11 mouse cellular contexts compared by ENCODE assay signal in genomic region chr15:102922012-102922362, GRCm38 (mm10). TPM values are rescaled to one million over a fixed set of nuclear protein-coding genes. Genes with fewer than 3 reads are reported as not detected.
DNase-seq lines count a peak whose midpoint lies in the region; ATAC-seq and TF ChIP-seq lines count a peak whose summit lies in the region.
"Had no signal": no experiment of that assay in that cellular context is flagged by ENCODE, and none has a peak within 500 bp of the region (broad histone marks: within the 10 kb centered on the region; RNA-seq: fewer than 3 reads in every experiment).

No protein-coding gene starts in this region.

- no peak overlapping the region for H3K27ac ChIP-seq in gastrocnemius, adult 2 months
- no peak overlapping the region for H3K27ac ChIP-seq in lung, embryonic 16.5 days (ENCODE audit: low read length)
- no peak overlapping the region for H3K27ac ChIP-seq in stomach, postnatal 0 days (replicated peaks)
- H3K27ac ChIP-seq: hindbrain, embryonic 10.5 days had no signal

- no peak for TF ChIP-seq CTCF in gastrocnemius, adult 2 months (IDR thresholded peaks at IDR 0.05)
- no peak for TF ChIP-seq CTCF in stomach, postnatal 0 days (IDR thresholded peaks at IDR 0.05; ENCODE audit: low read depth)

- H3K4me1 ChIP-seq in lung, embryonic 16.5 days (replicated peaks; ENCODE audit: control insufficient read depth, insufficient read depth, low read length) = 0 out of 2 replicates have a peak, but pooled peaks cover 3% of the 10 kb centered on the region
- H3K4me1 ChIP-seq in stomach, postnatal 0 days (replicated peaks; ENCODE audit: control insufficient read depth, insufficient read depth) = no peaks in the 10 kb centered on the region

- no peak overlapping the region for H3K4me2 ChIP-seq in lung, embryonic 16.5 days (ENCODE audit: low read depth, low read length)
- H3K4me2 ChIP-seq in stomach, postnatal 0 days (replicated peaks; ENCODE audit: low read depth) = peak overlapping the region; percentile 20; the same call in 1 of the 2 replicates

- TF ChIP-seq EP300 in stomach, postnatal 0 days (optimal IDR thresholded peaks at IDR 0.05) = no peak

- intact Hi-C loops in gastrocnemius, adult 2 months (cut with DNase I) = no loop called here
- intact Hi-C loops in gastrocnemius, postnatal 36 days (cut with DNase I) = no loop called here

- peak; percentile 77; the same call in 1 of the 2 replicates for ATAC-seq in lung, embryonic 16.5 days (ENCODE audit: low read depth)
- ATAC-seq in stomach, postnatal 0 days (ENCODE audit: low FRiP score, low TSS enrichment) = peak; percentile 60; the same call in 1 of the 2 replicates
- ATAC-seq in erythroid progenitor cell, adult 5-6 weeks (replicated peaks; ENCODE audit: low FRiP score, poor library complexity, severe bottlenecking) = no peak

- H3K4me3 ChIP-seq in gastrocnemius, adult 2 months = no peak overlapping the region
- no peak overlapping the region for H3K4me3 ChIP-seq in lung, embryonic 16.5 days (ENCODE audit: low read length)
- no peak overlapping the region for H3K4me3 ChIP-seq in stomach, postnatal 0 days (ENCODE audit: low read depth, low read length)

- WGBS in lung, embryonic 16.5 days = 0% methylated on average over 22 of the region's 24 CpGs
- 2% methylated on average over 24 of the region's 24 CpGs for WGBS in stomach, postnatal 0 days

- no peak overlapping the region for H3K9ac ChIP-seq in lung, embryonic 16.5 days (ENCODE audit: low read length)
- H3K9ac ChIP-seq in stomach, postnatal 0 days (ENCODE audit: low read length) = no peak overlapping the region

- DNase-seq in gastrocnemius, adult 2 months = peak; percentile 55
- no peak for DNase-seq in gastrocnemius, postnatal 36 days
- no peak for DNase-seq in lung, postnatal 25 days (ENCODE audit: low spot score)
- DNase-seq in kidney, postnatal 14 days = peak; percentile 49
- DNase-seq in stomach, postnatal 0 days (ENCODE audit: low spot score) = peak; percentile 37
- no peak for DNase-seq in ovary, adult 18-20 months (ENCODE audit: low spot score)
- DNase-seq: spleen, adult 18-20 months had no signal

- H3K36me3 ChIP-seq in lung, embryonic 16.5 days (ENCODE audit: control insufficient read depth, insufficient read depth, low read length) = no peaks in the 10 kb centered on the region
- H3K36me3 ChIP-seq in stomach, postnatal 0 days (ENCODE audit: control insufficient read depth, insufficient read depth, low read length) = no peaks in the 10 kb centered on the region
- H3K36me3 ChIP-seq: hindbrain, embryonic 10.5 days had no signal

- H3K9me3 ChIP-seq in lung, embryonic 16.5 days (ENCODE audit: control insufficient read depth, low read length) = no peaks in the 10 kb centered on the region
- no peaks in the 10 kb centered on the region for H3K9me3 ChIP-seq in stomach, postnatal 0 days (ENCODE audit: control insufficient read depth, low read length)
- H3K9me3 ChIP-seq: hindbrain, embryonic 10.5 days had no signal

- H3K27me3 ChIP-seq in lung, embryonic 16.5 days (ENCODE audit: control insufficient read depth, insufficient read depth, low read depth, low read length) = peaks cover 94% of the 10 kb centered on the region
- peaks cover 36% of the 10 kb centered on the region for H3K27me3 ChIP-seq in stomach, postnatal 0 days (ENCODE audit: control insufficient read depth, insufficient read depth, low read length)

RNA-seq across cellular contexts. Expression of gene Hoxc13, which starts 1.1 kb away (rescaled TPM):
- not detected for total RNA-seq in gastrocnemius, adult 2 months (2021)
- not detected for total RNA-seq in gastrocnemius, postnatal 36 days (2021)
- polyA plus RNA-seq in lung, embryonic 16.5 days (2015; fragmentation: Nextera tagmentation; extraction: Ambion mirVana) = not detected in 2 replicates
- 0.05 TPM in 1 of 2 replicates, not detected in the other for polyA plus RNA-seq in stomach, postnatal 0 days (2015; fragmentation: Nextera tagmentation; extraction: Ambion mirVana)
- total RNA-seq in erythroid progenitor cell, adult 5-6 weeks (2015; ENCODE audit: low replicate concordance) = not detected in 2 replicates
- not detected in 2 replicates for total RNA-seq in erythroid progenitor cell, adult 5-6 weeks (2017; ENCODE audit: low replicate concordance)

RNA-seq across cellular contexts. Expression of gene Hoxc12, which starts 14.6 kb away (rescaled TPM):
- not detected for total RNA-seq in gastrocnemius, adult 2 months (2021)
- not detected for total RNA-seq in gastrocnemius, postnatal 36 days (2021)
- not detected in 2 replicates for polyA plus RNA-seq in lung, embryonic 16.5 days (2015; fragmentation: Nextera tagmentation; extraction: Ambion mirVana)
- polyA plus RNA-seq in stomach, postnatal 0 days (2015; fragmentation: Nextera tagmentation; extraction: Ambion mirVana) = not detected in 2 replicates
- not detected in 2 replicates for total RNA-seq in erythroid progenitor cell, adult 5-6 weeks (2015; ENCODE audit: low replicate concordance)
- not detected in 2 replicates for total RNA-seq in erythroid progenitor cell, adult 5-6 weeks (2017; ENCODE audit: low replicate concordance)
- polyA plus RNA-seq: brain, embryonic 14.5 days; hindbrain, embryonic 10.5 days had no signal

RNA-seq across cellular contexts. Expression of gene Hoxc11, which starts 32.2 kb away (rescaled TPM):
- total RNA-seq in gastrocnemius, adult 2 months (2021) = 10 to 100 TPM in 1 of 2 experiments, 1 to 10 TPM in 1; 6.9 to 11.7 TPM
- total RNA-seq in gastrocnemius, postnatal 36 days (2021) = 1 to 10 TPM; 5.6 to 8.1 TPM
- not detected in 2 replicates for polyA plus RNA-seq in lung, embryonic 16.5 days (2015; fragmentation: Nextera tagmentation; extraction: Ambion mirVana)
- polyA plus RNA-seq in stomach, postnatal 0 days (2015; fragmentation: Nextera tagmentation; extraction: Ambion mirVana) = not detected in 2 replicates
- total RNA-seq in erythroid progenitor cell, adult 5-6 weeks (2015; ENCODE audit: low replicate concordance) = not detected in 2 replicates
- total RNA-seq in erythroid progenitor cell, adult 5-6 weeks (2017; ENCODE audit: low replicate concordance) = not detected in 2 replicates
- polyA plus RNA-seq: brain, embryonic 14.5 days; hindbrain, embryonic 10.5 days had no signal

RNA-seq across cellular contexts. Expression of gene Hoxc10, which starts 44.6 kb away (rescaled TPM):
- total RNA-seq in gastrocnemius, adult 2 months (2021) = 10 to 100 TPM; 72.4 to 84.8 TPM
- 10 to 100 TPM; 70.5 to 75.2 TPM for total RNA-seq in gastrocnemius, postnatal 36 days (2021)
- polyA plus RNA-seq in lung, embryonic 16.5 days (2015; fragmentation: Nextera tagmentation; extraction: Ambion mirVana) = 0.11 TPM in 1 of 2 replicates, not detected in the other
- not detected in 2 replicates for polyA plus RNA-seq in stomach, postnatal 0 days (2015; fragmentation: Nextera tagmentation; extraction: Ambion mirVana)
- not detected in 2 replicates for total RNA-seq in erythroid progenitor cell, adult 5-6 weeks (2015; ENCODE audit: low replicate concordance)
- total RNA-seq in erythroid progenitor cell, adult 5-6 weeks (2017; ENCODE audit: low replicate concordance) = not detected in 2 replicates
- polyA plus RNA-seq: brain, embryonic 14.5 days; hindbrain, embryonic 10.5 days had no signal

RNA-seq across cellular contexts. Expression of gene Hoxc5, which starts 45.3 kb away (rescaled TPM):
- total RNA-seq in gastrocnemius, adult 2 months (2021) = 1 to 10 TPM; 2.7 to 2.9 TPM
- total RNA-seq in gastrocnemius, postnatal 36 days (2021) = 1 to 10 TPM; 1.9 to 2.3 TPM
- polyA plus RNA-seq in lung, embryonic 16.5 days (2015; fragmentation: Nextera tagmentation; extraction: Ambion mirVana) = 0.31 TPM in 2 replicates
- 18.0 and 18.2 TPM in 2 replicates for polyA plus RNA-seq in stomach, postnatal 0 days (2015; fragmentation: Nextera tagmentation; extraction: Ambion mirVana)
- not detected in 2 replicates for total RNA-seq in erythroid progenitor cell, adult 5-6 weeks (2015; ENCODE audit: low replicate concordance)
- not detected in 2 replicates for total RNA-seq in erythroid progenitor cell, adult 5-6 weeks (2017; ENCODE audit: low replicate concordance)

Comparison
In these comparisons a context has a peak if more than half of its experiments do, and no peak if none do; other contexts are left out.
1. DNase-seq: peak in gastrocnemius, adult 2 months (single experiment), kidney, postnatal 14 days (single experiment) and stomach, postnatal 0 days (single experiment); none in gastrocnemius, postnatal 36 days (0 of 2), lung, postnatal 25 days (single experiment) and ovary, adult 18-20 months (single experiment).
2. RNA of gene Hoxc11, which starts 32.2 kb away (total RNA-seq): 6.9 to 11.7 TPM in gastrocnemius, adult 2 months and 5.6 to 8.1 TPM in gastrocnemius, postnatal 36 days; not detected in erythroid progenitor cell, adult 5-6 weeks; every median in the first group is over 4 times any median in the second.